Mouse (Mus musculus) hindbrain, embryonic 16.5 days (tissue): ENCODE measurements around the gene Nus1. TPM values are rescaled to one million over a fixed set of nuclear protein-coding genes. Genes with fewer than 3 reads are reported as not detected.
A peak's percentile ranks its signal among the peaks of the same experiment; 100 is the strongest.

Source experiments
- ATAC-seq: fragments of 200-750 bp; cut with Nextera tagmentation; 2 replicates; pipeline ENCODE4 v1.8.0; 2017; ENCODE audit warnings: moderate TSS enrichment, moderate library complexity
- H3K27ac ChIP-seq: fragments of 300-500 bp; sonication (generic); 2 replicates; pipeline ENCODE4 v1.5.1; 2014; ENCODE audit warnings: low read depth, mild to moderate bottlenecking, control low read depth, low read length, moderate library complexity
- H3K27me3 ChIP-seq: fragments of 300-500 bp; sonication (generic); replicated peaks from 2 replicates; pipeline ENCODE4 v1.6.1; 2014; ENCODE audit warnings: low read length; ENCODE audit not compliant: control insufficient read depth, insufficient read depth
- H3K36me3 ChIP-seq: fragments of 300-500 bp; sonication (generic); 2 replicates; pipeline ENCODE4 v1.6.1; 2014; ENCODE audit warnings: mild to moderate bottlenecking, low read length, moderate library complexity, mixed read lengths; ENCODE audit not compliant: control insufficient read depth, insufficient read depth
- H3K4me1 ChIP-seq: fragments of 300-500 bp; sonication (generic); 2 replicates; pipeline ENCODE4 v1.6.1; 2014; ENCODE audit warnings: low read depth, low read length; ENCODE audit not compliant: control insufficient read depth, insufficient read depth
- H3K4me2 ChIP-seq: fragments of 300-500 bp; sonication (generic); 2 replicates; pipeline ENCODE4 v1.6.1; 2014; ENCODE audit warnings: mild to moderate bottlenecking, low read length, control low read depth, moderate library complexity
- H3K4me3 ChIP-seq: fragments of 300-500 bp; sonication (generic); 2 replicates; pipeline ENCODE4 v1.5.1; 2014; ENCODE audit warnings: mild to moderate bottlenecking, low read length, control low read depth, moderate library complexity
- H3K9ac ChIP-seq: fragments of 300-500 bp; sonication (generic); 2 replicates; pipeline ENCODE4 v1.6.1; 2014; ENCODE audit warnings: low read depth, mild to moderate bottlenecking, control low read depth, low read length, moderate library complexity
- H3K9me3 ChIP-seq: fragments of 300-500 bp; sonication (generic); 2 replicates; pipeline ENCODE4 v1.6.1; 2014; ENCODE audit warnings: mild to moderate bottlenecking, low read length, moderate library complexity; ENCODE audit not compliant: control insufficient read depth
- WGBS: fragments of 180-500 bp; shearing (Covaris S2); extraction: QIAGEN DNeasy Blood & Tissue Kit; methylation state at CpG from one replicate; pipeline ENCODE4 v1.1.7; 2014; 5-methylcytosine and 5-hydroxymethylcytosine counted together
- polyA plus RNA-seq: library from polyadenylated mRNA; unstranded; fragments of >200 nt; fragmentation: Nextera tagmentation; extraction: Ambion mirVana; gene quantifications from 2 replicates; pipeline ENCODE4 v1.2.1, GENCODE M21; 2015

The Nus1 gene
- polyA plus RNA-seq, 1 experiment from 2014 or later = 22.4 TPM

DNA sequence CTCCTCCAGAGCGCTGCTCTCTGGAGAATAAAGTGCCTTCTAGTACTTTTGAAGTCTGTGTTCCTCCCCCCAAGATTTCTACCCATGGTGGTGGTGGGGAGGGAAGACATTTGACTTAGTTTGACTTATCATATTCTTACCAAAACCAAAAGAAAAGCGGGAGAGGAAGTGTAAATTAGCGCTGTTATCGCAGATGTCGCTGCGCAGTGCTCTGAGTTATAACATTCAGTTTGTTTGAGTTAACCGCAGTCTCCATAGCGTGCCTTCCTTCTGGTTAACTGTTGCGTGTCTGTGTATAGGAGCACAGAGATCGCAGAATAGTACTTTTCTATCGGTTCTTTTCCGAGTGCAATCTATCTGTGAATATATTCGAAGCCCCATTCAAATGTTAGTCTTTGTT, 12.2 kb upstream of the Nus1 start:
- Histone ChIP-seq H3K4me1 (no peaks in the 10 kb centered on the region), H3K9me3 (no peaks in the 10 kb centered on the region), H3K36me3 (no peaks in the 10 kb centered on the region), H3K27ac (no peak overlapping the region), H3K9ac (no peak overlapping the region), H3K27me3 (no peaks in the 10 kb centered on the region; the same call in 1 of the 2 replicates), H3K4me2 (no peak overlapping the region), H3K4me3 (no peak overlapping the region)
- ATAC-seq = no peak
- 93% methylated on average over 13 of the region's 13 CpGs for WGBS

DNA sequence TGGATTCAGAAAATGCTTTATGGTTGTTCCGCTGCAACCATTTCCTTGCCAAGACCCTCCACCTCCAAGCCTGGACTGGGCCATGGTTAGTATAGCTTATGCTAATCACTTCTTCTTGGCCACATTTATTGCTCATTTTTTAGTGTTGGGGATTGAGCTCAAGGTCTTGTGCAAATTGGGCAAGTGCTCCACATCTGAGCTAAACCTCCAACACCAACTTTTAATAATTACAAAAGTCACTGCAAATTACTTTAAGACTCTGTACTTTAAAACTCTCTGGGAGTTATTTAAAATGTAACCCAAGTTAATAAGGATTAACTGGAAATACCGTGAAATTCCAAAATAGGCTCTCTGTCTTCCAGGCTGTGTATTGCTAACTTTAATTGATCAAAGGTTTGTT, 9.8 kb upstream of the Nus1 start:
- Histone ChIP-seq H3K4me3 (no peak overlapping the region), H3K27ac (no peak overlapping the region), H3K36me3 (no peaks in the 10 kb centered on the region), H3K4me1 (no peaks in the 10 kb centered on the region), H3K9ac (no peak overlapping the region), H3K27me3 (no peaks in the 10 kb centered on the region; the same call in 1 of the 2 replicates), H3K4me2 (no peak overlapping the region), H3K9me3 (no peaks in the 10 kb centered on the region)
- ATAC-seq = no peak
- WGBS = 96% methylated on average over 2 of the region's 2 CpGs

DNA sequence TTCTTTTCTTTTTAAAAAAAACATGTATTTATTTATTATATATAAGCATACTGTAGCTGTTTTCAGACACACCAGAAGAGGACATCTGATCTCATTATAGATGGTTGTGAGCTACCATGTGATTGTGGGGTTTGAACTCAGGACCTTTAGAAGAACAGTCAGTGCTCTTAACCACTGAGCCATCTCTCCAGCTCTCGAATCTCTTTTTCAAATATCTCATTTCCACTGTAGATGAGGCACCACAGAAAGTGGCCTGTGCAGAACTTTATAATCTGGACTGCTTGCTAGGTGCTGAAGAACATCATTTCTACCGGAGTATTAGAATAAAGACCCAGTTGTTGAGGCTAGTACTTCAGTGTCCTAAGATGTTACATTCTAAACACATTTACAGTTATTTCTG, 2.3 kb upstream of the Nus1 start:
- ATAC-seq = no peak
- Histone ChIP-seq H3K36me3 (no peaks in the 10 kb centered on the region), H3K4me3 (no peak overlapping the region), H3K4me2 (no peak overlapping the region), H3K9ac (no peak overlapping the region), H3K4me1 (peaks cover 17% of the 10 kb centered on the region), H3K27ac (no peak overlapping the region), H3K27me3 (no peaks in the 10 kb centered on the region), H3K9me3 (no peaks in the 10 kb centered on the region)
- 88% methylated on average over 2 of the region's 2 CpGs for WGBS

DNA sequence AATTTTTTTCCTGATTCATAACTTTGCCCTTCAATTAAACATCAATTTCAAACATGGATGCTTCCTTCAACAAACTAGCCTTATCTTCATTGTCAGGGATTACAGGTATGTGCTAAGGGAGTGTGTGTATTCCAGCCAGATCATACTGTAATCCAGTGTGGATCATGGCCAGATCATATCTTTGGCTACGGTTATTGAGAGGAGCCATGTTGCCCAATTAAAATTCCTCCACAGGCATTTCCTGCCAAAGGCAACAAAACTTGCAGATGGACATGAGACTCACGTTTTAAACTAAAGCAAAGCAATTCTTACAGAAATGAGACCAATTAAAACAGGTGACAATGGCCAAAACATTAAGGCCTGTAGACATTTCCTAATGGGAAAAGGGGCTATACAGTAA, 889 bp upstream of the Nus1 start:
- no peak overlapping the region for H3K9ac ChIP-seq
- no peak for ATAC-seq

DNA sequence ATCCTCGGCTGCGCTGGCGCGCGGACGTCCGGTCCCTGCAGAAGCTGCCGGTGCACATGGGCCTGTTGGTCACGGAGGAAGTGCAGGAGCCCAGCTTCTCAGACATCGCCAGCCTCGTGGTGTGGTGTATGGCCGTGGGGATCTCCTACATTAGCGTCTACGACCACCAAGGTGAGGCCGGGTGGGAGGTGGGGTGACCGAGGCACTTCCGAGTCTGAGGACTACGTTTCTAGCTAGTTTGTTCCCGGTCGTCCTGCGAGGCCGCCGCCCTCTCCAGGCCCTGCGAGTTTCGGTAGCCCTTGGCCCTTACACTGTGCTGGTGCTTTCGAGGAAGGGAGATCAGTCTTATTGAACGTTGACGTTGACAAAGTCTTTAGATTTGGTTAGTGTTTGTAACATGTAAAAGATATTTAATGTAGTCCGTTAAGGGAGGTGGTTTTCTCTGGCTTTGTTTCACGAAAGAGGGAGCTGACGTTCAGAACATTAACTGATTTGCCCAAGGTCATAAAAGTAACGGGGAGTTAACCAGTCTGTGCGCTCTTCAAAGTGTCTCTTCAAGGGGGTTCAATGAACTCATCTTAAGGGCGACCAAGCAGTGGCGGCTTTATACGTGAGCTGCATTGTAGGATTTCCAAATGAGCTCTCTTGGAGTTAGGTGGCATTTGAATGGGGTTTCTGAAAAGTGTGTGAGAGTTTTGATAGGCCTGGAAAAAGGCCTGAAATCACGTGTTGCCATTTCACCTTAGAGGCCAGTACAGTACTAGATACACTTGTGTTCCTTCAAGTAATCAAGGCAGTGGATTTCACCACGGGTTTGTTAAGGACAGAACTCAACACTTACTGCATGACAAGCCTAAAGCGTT, 882 bp downstream of the Nus1 start:
- Histone ChIP-seq H3K4me3 (peak overlapping the region; percentile 99), H3K27ac (peak overlapping the region; percentile 96), H3K9me3 (no peaks in the 10 kb centered on the region), H3K9ac (peak overlapping the region; percentile 95), H3K36me3 (no peaks in the 10 kb centered on the region), H3K4me2 (peak overlapping the region; percentile 82), H3K27me3 (no peaks in the 10 kb centered on the region), H3K4me1 (peaks cover 22% of the 10 kb centered on the region)
- WGBS = 2% methylated on average over 39 of the region's 39 CpGs
- ATAC-seq = peak; percentile 53

More for the DNA sequence above, 889 bp upstream of the Nus1 start:
- H3K36me3 ChIP-seq = no peaks in the 10 kb centered on the region
- H3K4me2 ChIP-seq = peak overlapping the region; percentile 57
- peaks cover 20% of the 10 kb centered on the region for H3K4me1 ChIP-seq
- peak overlapping the region; percentile 99; the same call in 1 of the 2 replicates for H3K4me3 ChIP-seq
- WGBS = 65% methylated on average over 2 of the region's 2 CpGs
- H3K9me3 ChIP-seq = no peaks in the 10 kb centered on the region
- H3K27me3 ChIP-seq = no peaks in the 10 kb centered on the region
- H3K27ac ChIP-seq = no peak overlapping the region

- H3K4me3 ChIP-seq = peak overlapping the region; percentile 99
- H3K4me1 ChIP-seq = peaks cover 22% of the 10 kb centered on the region
- no peaks in the 10 kb centered on the region for H3K27me3 ChIP-seq
- no peaks in the 10 kb centered on the region for H3K9me3 ChIP-seq
- no peaks in the 10 kb centered on the region for H3K36me3 ChIP-seq
- H3K27ac ChIP-seq = peak overlapping the region; percentile 96; the same call in 1 of the 2 replicates
- peak overlapping the region; percentile 95 for H3K9ac ChIP-seq
- peak overlapping the region; percentile 82 for H3K4me2 ChIP-seq
- WGBS = 66% methylated on average over 5 of the region's 5 CpGs
- ATAC-seq = no peak
These were observed 1.6 kb downstream of the Nus1 start for GRCm38 (mm10) chr10:52418931-52419330.

DNA sequence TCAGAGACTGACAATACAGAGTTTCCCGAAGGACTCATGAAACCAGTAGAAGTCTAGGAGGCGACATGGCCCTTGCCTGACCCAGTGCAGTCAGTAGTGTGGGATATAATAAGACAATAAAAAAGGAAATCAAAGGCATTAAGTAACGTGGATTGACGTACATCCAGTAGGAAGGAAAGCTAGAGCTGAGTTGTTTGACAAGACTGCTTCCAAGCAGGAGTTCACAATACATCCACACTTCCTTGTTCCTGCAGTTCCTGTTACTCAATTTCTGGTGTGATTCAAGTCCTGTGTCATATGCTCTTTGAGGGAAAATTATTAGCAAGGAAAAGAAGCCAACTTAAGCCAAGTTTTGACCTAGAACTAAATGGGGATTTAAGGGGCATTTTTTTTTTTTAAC, 2.1 kb downstream of the Nus1 start:
- no peaks in the 10 kb centered on the region for H3K36me3 ChIP-seq
- H3K4me1 ChIP-seq = peaks cover 22% of the 10 kb centered on the region
- no peaks in the 10 kb centered on the region for H3K27me3 ChIP-seq
- H3K4me2 ChIP-seq = peak overlapping the region; percentile 82
- no peak overlapping the region for H3K9ac ChIP-seq
- no peak for ATAC-seq
- no peak overlapping the region for H3K27ac ChIP-seq
- peak overlapping the region; percentile 99 for H3K4me3 ChIP-seq
- no peaks in the 10 kb centered on the region for H3K9me3 ChIP-seq
- WGBS = 82% methylated on average over 4 of the region's 4 CpGs

DNA sequence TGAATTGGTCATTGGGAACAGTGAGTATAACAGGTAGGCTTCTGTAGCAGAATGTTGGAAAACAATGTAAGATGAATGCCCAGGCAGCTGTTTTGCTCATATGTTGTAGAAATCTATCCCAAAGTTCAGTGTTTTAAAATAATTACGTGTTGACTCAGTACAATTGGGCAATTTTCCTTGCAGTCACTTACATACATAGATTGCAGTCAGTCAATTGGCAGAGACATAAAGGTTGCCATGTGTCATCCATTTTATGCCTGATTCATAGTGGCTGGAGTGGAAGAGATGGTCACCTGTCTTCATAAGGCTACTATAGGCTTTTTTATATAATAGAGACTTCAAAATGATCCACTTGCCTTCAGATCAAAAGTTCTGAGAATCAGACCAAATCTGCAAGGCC, 3.2 kb downstream of the Nus1 start:
- no peak overlapping the region for H3K9ac ChIP-seq
- H3K36me3 ChIP-seq = no peaks in the 10 kb centered on the region
- H3K9me3 ChIP-seq = no peaks in the 10 kb centered on the region
- no peak overlapping the region for H3K4me2 ChIP-seq
- ATAC-seq = no peak
- H3K27me3 ChIP-seq = no peaks in the 10 kb centered on the region
- H3K4me1 ChIP-seq = peaks cover 22% of the 10 kb centered on the region
- WGBS = 85% methylated on average over 1 of the region's 1 CpGs
- no peak overlapping the region for H3K4me3 ChIP-seq
- no peak overlapping the region for H3K27ac ChIP-seq

- 93% methylated on average over 6 of the region's 6 CpGs for WGBS
- Histone ChIP-seq H3K27ac (no peak overlapping the region), H3K9ac (no peak overlapping the region), H3K36me3 (no peaks in the 10 kb centered on the region), H3K27me3 (no peaks in the 10 kb centered on the region), H3K9me3 (no peaks in the 10 kb centered on the region), H3K4me3 (no peak overlapping the region), H3K4me1 (peaks cover 22% of the 10 kb centered on the region), H3K4me2 (no peak overlapping the region)
- ATAC-seq = no peak
These were observed 4.4 kb downstream of the Nus1 start for GRCm38 (mm10) chr10:52421716-52422115.
